Mouse (Mus musculus) lung, postnatal 36 days (tissue): ENCODE results near the gene Fbln2.
"Not testable (repeated sequence)": the region's sequence is repeated elsewhere in the genome, so short reads cannot be mapped to it uniquely, and the experiment has no call there.

Experiments used
- DNase-seq: peaks from one replicate; pipeline ENCODE4 v3.0.0; 2022; ENCODE audit warnings: mixed read lengths

The Fbln2 gene

DNA sequence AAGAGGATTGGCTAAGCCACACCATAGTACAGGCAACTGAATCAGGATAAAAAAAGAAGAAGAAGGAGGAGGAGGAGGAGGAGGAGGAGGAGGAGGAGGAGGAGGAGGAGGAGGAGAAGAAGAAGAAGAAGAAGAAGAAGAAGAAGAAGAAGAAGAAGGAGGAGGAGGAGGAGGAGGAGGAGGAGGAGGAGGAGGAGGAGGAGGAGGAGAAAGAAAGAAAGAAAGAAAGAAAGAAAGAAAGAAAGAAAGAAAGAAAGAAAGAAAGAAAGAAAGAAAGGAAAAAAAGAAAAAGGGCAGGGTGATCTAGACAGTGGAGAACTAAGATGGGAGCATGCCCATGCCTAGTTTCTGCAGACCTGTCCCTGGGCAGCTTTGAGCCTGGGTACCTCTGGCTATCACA, at the start of gene Fbln2:
TSS of gene Fbln2 (plus strand) at position 301 of the 400 bp plus-strand sequence.
- DNase-seq: not testable (repeated sequence)

DNA sequence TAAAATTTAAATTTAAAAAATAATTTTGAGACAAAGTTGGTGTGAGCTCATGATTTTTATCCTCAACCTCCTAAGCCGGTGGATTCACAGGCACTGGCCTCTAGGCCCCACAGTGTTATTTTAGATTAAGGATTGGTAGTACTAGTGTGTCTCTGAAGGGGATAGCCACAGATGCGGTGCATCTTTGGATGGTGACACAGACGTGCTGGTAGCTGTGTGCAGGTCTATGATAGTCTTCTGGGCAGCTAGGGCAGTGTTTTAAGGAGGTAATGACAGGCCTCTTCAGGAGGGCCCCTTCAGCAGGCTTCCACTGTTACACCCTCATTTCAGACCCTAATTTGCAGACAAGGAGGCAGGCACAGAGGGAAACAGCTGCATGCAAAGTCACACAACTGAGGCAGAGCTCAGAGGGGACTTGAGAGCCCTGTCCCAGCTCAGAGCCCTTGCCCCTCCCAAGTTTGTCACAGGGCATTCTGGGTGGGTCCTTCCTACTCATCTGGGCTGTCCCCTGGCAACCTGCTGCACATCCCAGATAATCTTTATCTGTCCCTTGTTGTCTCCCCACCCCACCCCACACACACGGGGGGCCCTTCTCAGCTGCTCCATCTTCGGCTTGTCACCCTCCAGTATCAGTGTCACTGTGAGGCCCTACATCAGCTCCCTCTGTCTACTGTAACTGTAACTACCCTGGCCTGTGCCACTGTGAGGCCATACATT, 48.9 kb upstream of the Fbln2 start:
- no peak for DNase-seq

DNA sequence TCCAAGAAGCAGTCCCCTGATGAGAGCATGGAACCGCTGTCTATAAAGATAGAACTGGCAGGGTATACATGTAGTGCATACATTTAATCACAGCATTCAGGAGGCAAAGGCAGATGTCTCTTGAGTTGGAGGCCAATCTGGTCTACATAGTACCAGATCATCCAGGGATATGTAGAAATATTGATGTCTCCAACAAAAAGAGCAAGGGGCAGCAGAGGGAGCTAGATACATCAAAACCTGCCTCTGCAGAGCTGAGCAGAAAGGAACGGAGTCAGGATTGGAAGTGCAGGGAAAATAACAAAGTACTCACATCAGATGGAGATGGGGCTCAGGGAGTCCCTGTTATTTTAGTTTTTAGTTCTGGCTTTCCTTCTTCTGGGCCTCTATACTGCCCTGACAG, 47.7 kb upstream of the Fbln2 start:
- no peak for DNase-seq

DNA sequence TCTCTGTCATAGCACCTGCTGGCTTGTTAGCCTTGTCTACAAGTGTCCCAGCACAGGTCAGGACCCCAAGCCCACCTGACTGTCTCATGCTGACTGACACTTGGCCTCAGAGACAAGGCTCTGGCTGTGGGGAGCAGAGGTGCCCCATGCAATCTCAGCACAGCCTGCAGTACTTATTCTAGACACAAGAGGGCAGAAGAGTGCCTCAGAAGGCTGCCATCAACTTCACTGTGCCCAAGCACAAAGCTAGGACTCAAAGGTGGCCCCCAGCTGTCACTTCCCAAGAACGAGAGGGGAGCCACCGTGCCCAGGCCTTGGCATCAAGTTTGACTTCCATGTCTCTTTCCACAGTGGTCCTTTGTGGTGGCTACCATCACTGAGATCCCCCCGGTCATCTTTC, 47.0 kb upstream of the Fbln2 start:
- DNase-seq: peak; percentile 84

DNA sequence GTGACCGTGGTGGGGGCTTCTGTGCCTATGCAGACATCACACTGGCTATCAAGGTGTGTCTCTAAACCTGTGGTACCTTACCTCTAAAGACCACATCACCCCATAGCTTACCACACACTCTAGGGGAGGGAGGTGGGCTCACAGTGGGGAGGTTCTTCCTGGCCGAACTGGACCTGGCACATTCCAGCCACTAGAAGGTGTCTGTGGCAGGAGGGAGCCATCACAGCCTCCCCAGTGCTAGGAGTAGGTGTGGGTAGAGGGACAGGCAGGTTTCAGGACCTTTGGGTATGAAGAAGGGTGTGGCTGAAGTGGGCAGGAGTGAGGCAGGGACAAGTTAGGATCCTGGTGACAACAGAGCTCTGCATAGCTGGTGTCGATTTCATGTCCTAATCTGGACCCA, 44.4 kb upstream of the Fbln2 start:
- no peak for DNase-seq

DNA sequence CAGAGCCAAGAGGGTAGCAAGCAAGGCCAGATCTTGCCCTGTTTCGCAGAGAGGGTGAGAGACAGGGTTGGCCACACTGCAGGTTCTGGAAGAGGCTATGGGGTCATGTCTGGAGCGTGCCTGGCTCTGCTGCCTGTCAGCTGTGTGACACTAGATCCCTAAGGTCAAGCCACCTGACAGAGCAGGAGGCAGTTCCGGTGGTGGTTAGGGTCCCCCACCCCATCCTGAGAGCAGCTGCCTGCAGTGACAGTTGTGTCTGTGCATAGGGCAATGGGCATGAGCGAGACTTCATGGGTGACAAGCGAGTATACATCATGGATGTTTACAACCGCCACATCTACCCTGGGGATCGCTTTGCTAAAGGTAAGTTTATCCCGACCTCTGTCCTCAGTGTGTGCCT, 43.1 kb upstream of the Fbln2 start:
- no peak for DNase-seq

DNA sequence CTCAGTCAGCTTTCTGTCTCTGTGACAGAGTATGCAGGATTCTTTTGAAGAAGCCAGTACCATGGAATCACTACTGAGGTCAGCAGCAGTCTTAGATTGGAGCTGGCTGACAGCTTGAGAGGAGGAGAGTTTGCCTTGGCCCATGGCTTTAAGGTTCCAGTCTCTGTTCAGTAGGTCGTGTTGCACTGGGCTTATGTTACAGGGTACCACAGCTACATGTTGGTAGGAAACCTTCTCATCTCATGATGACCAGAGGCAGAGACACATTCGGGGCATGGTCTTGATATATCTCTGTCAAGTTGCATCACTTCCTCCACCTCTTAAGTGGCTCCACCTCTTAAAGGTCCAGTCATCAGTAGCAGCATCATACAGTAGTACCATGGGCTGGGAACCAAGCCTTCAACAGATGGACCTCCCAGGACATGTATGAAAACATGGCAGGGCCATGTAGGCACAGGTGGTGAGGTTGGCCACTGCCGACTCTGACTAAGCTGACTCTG, 40.8 kb upstream of the Fbln2 start:
- no peak for DNase-seq

DNA sequence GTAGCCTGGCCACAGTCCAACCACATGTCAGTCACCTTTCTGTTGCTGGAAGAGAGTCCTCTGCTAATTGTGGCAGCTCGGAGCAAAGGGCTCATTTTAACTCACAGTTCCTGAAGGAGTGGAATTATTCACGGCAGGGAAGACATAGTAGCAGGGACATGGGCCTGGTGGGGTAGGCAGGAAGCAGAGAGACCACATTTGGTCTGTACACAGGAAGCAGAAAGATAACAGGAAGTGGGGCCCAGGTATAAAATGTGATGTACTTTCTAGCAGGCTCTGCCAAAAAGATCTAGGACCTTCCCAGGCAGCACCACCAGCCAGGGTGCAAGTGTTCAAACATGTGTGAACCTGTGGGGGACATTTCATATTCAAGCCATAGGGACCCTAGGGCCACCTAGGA, 39.9 kb upstream of the Fbln2 start:
- DNase-seq: no peak

DNA sequence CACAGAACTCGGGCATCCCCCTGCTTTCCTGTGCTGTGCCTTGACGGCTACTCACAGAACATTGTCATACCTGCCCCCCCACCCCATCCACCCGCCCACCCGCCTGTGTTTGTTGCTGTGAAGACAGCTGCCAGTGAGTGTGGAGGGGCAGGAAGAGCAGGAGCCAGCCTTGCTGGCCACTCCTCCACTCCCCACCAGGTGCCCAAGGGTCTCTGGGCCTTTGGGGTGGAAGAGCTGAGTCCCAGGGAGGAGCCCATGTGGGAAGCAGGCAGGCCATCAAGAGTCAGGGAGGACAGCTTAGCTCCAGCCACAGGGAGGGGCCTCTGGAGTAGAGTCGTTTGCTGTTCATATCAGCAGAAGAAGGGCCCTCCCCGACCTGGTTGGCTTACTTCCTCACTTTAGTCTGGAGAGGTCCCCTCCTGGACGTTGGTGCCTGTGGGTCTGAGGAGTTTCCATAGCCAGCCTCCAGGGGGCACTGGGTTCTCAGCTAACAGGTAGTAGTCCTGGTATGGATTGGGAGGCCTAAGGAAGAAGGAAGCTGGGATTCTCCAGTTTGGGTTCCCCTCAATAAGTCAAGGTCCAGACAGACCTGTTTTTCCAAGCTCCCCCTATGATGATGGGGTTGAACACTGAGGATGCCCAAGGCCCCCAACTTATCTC, 38.9 kb upstream of the Fbln2 start:
- peak; percentile 76 for DNase-seq

DNA sequence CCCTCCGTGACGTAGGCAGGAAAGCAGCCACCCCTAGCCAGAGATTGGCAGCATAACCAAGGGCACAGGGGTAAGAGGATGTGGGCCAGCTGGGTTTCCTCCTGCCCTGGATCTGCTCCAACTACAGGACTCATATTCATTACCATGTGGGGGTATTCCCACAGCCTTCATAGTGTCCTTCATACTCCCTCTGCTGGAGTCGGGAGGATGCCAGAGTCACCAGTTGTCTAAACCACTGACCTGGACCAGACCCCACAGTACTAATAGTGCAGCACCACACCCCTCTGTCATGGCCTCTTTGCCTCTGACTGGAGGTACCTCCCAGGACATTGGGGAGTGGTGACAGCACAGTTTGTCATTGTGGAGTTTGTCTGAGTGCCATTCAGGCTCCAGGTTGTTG, 38.0 kb upstream of the Fbln2 start:
- no peak for DNase-seq

DNA sequence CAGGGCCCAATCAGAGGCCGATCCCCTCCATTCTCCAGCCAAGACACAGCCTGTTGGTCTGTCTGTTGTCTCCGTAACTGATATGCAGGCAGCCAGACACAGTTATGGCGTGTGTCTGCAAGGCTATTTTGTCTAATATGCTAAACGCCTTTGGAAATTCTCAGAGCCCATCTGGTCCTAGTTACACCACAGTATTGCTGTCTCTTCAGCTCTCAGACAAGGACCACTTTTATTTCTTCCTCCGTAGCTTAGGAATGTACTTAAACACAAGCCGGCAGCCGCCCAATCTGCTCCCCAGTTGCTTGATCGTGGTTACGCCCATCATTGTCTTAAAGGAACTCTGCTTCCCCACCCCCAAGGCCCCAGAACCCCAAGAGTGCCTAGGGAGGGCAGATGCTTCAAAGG, 31.5 kb upstream of the Fbln2 start:
- DNase-seq: peak; percentile 48

DNA sequence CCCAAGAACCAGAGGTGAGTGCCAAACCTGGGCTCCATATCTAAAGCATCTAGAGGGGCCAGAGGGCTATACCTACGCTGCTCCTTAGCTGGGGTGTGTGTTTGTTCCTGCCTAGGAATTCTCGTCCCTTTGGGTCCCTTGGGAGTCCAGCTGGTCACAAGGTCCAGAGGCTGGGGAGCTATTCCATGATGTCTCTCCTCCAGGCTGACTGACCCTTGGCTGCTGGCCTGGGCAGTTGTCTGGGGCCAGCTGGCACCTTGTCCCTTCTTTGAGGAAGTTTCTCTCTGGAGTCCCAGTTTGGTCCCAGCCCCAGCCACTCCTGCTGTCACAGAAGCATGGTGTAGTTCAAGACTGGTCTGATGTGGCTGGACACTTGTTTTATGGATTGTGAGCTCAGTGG, 30.9 kb upstream of the Fbln2 start:
- peak; percentile 85 for DNase-seq

DNA sequence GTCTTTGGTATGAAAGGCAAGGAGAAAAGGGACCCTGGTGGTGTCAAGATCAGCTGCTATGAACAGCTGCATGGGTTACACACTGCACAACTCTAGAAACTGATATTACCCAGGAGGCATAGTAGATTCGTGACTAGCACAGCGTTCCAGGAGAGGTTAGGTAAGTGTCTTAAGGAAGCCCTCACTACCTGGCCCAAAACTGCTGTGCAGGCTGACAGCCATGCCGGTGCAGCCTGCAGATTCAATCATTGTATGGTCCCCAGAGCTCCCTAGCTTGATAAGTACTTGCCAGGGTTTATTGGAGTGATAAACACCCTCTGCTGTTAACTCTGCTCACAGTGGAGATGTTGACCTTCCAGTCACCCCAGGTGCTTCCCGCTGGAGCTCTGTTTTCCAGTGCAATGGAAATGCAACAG, 30.2 kb upstream of the Fbln2 start:
- DNase-seq: no peak

DNA sequence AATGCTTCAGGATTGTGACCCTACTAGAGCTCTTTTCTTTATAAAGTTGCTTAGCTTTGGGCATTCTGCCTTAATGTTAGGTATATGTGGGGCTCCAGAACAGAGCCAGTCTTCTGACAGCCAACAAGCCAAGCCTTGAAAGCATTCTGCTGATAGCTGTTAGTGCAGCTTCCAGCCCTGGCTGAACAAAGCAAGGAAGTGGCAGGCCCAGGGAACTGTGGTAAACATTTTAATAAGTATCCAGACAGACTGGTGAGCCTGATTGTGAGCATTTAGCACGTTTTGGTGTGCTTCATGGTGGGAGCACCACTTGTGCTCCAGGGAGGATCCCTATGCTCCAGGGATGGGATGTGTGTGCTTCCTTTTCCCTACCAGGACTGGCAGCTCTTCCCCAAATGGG, 29.2 kb upstream of the Fbln2 start:
- DNase-seq: peak; percentile 30

DNA sequence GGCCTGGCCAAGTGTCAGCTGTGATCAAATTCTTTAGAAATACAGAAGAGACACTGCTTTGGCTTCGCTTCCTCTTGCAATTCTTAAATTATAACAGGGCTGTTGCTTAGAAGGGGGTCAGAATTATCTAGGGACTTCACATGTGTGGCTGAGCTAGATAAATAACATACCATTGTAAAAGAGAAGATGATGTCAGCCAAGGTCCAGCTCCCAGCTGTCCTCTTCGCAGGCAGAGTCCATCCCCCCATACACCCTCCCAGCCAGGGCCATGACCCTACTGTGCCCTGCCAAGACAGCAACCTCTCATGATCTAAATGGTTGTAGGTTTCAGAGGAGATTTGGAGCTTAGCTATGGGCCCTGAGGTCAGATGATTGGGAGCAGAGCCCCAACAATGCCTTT, 28.3 kb upstream of the Fbln2 start:
- no peak for DNase-seq

DNA sequence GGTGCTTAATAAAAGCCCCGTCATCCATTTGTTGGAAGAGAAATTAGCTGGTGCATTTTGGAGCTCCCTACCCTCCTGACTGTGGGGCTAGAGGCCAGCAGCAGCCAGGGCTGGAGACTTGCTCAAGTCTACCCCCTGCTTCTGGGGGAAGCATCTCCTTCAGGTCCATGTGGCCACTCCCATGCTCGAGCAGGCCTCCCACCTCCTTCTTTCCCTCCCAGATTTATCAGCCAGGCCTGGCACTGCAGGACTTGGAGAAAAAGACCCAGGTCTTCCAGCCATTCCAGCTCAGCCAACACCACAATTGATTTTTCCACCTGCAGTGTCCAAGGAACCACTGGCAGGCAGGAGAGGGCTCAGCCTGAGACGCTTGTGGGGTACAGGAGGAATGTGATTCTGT, 27.5 kb upstream of the Fbln2 start:
- no peak for DNase-seq

DNA sequence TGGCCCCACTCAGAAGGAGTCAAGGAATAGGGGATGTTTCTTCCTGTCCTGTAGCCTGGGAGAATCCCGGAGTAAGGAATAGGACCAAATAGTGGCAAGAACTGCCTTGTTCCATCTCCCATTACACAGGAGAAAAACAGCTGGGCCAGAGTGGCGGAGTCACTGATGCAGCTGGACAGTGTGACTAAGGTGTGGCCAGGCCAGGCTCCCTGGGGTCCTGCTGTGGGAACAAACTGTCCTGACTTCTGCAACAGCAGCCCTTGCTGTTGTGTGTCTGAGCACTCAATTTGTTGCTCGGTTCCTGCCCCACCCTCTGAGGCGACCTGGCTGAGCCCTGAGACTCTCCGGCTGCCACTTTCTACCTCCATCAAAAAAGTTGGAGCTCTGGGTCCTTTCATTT, 26.8 kb upstream of the Fbln2 start:
- DNase-seq: no peak

DNA sequence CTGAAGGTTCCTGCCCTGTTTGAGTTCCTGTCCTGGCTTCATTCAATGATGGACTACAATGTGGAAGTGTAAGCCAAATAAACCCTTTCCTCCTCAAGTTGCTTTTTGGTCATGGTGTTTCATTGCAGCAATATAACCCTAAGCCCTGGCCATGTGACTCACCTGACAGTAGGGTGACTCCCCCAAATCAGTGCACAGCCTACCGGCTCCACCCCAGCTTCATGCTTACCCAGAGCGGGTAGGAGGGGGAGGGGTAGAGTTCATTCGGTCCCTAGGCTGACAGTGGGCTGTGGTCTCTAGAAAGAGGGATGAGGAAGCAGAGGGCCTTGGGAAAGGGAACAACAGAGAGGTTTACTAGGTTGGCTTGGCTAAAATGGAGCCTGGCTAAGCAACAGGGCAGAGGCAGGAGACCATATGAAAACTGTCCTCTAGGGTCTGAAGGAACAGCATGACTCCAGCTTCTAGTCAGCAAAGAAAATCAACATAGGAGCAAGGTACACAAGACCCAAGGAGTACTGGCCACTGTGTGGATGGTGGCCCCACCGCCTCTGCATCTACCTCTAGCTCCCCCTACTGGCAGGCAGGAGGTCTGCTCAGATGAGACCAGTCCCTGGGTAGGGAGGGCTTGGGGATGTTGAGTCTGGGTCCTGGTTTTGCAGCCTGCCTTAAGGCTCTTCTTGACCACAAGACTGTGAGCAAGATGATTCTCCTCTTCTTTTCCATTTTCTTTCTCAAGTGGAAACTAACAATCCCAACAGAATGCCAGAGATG, 25.9 kb upstream of the Fbln2 start:
- DNase-seq: peak; percentile 42

DNA sequence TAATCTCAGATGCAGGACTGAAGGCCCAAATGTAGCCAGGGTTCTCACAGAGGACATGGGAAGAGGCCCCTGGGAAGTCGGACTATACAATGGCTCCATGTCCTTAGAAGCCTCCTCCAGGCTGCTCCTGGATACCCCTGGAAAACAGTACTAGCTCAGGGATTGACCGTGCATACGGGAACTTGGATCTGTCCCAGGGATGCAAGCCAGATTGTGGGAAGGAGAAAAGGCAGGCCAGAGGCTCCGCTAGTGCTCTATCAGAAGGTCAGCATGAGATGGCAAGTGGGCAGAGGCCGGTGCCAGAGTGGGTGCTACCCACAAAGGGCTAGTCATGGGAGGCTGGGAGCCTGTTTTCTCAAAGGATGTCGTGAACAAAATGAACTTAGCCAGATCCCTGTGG, 25.3 kb upstream of the Fbln2 start:
- DNase-seq: no peak

DNA sequence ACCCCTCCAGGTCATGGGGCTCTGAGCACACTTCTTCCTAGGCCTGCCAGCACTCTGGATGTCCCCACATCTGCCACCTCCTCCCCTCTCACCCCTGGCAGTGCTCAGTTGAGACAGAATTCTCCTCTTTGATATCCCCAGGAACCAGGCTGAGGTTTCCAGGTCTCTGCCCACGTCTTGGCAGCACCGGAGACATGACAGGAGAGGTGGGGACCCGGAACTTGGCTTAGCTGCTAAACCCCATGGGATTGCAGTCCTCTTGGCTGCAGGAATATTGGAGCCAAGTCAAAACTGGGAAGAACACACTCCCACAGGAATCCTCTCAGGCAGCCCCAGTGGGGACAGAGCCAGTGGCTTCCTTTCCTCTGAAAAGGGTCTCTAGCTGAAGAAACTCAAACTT, 24.4 kb upstream of the Fbln2 start:
- DNase-seq: no peak

DNA sequence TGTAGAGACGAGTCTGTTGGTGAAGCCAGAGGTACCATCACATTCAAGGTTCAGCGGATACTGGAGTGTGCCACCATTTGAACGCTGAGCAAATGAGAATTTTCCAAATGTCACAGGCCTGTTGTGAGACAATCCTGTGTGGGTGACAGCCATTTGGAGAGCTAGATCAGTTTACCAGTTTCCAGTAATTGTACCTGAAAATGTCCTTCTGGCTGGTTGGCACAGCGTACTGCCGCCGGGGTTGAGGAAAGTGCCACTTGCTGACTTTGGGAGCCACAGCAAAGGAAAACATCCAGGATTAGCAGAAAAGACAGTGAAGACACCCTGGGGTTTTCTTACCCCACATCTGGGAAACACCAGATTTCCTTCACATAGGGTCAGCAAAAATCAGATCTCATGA, 22.3 kb upstream of the Fbln2 start:
- DNase-seq: no peak

DNA sequence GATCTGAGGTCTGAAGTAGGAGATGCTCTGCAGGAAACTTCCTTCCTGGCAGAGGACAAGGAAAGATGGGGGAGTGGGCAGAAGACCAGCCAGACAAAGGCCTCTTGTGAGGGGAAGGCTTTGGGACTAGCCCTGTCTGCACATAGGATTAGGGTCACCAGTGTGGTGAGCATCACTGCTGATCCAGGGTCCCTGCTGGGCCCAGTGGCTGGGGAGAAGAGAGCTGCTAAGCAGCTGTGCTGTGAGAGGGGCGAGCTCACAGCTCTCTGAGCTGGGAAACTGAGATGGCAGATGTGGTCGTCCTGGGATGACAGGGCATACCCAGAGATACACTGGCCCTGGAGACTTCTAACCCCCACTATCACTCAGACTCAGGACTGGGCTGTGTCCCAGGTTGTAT, 20.8 kb upstream of the Fbln2 start:
- no peak for DNase-seq

DNA sequence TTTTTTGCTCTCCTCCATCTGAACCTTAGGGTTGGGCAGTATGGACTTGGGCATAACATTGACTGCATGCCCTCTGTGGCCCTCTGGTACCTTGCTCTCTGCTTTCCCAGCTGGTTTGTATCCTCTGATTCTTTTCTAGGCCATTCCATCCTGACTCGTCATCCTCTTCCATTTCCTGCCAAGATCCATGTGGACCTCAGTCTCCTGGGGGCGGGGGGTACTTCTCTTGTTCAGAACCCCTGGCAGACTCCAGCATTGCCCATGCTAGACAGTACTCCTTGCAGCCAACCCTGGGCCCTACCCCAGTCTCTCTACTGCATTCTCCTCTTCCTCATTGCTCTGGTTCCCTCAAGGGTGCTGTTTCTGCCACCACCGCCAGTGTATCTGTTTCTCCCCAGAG, 19.8 kb upstream of the Fbln2 start:
- no peak for DNase-seq
